ENCODE assay signal across 19 mouse cellular contexts in genomic region chr1:98053994-98054393, GRCm38 (mm10). TPM values are rescaled to one million over a fixed set of nuclear protein-coding genes. Genes with fewer than 3 reads are reported as not detected.
DNase-seq lines count a peak whose midpoint lies in the region; ATAC-seq lines count a peak whose summit lies in the region.
"Had no signal": no experiment of that assay in that cellular context is flagged by ENCODE, and none has a peak within 500 bp of the region (broad histone marks: within the 10 kb centered on the region; RNA-seq: fewer than 3 reads in every experiment).

No protein-coding gene starts in this region.

- H3K4me2 ChIP-seq in hindbrain, embryonic 13.5 days = no peak overlapping the region
- H3K4me2 ChIP-seq in midbrain, embryonic 15.5 days = no peak overlapping the region
- H3K4me2 ChIP-seq: embryonic facial prominence, embryonic 15.5 days; heart, embryonic 12.5 days; limb, embryonic 12.5 days had no signal

- H3K4me1 ChIP-seq in hindbrain, embryonic 13.5 days (replicated peaks) = peaks cover 17% of the 10 kb centered on the region
- H3K4me1 ChIP-seq in midbrain, embryonic 15.5 days = peaks cover 27% of the 10 kb centered on the region
- H3K4me1 ChIP-seq: limb, embryonic 12.5 days had no signal

- peak; percentile 58 for DNase-seq in embryo, embryonic 10 days (ENCODE audit: low spot score)
- no peak for DNase-seq in embryo, embryonic 9.5 days (ENCODE audit: extremely low spot score)
- DNase-seq in embryo, embryonic 10.5 days (ENCODE audit: low spot score) = peak; percentile 58
- DNase-seq in frontal cortex, postnatal 25 days (ENCODE audit: low spot score in 2 of 2) = no peak
- no peak for DNase-seq in right cerebral cortex, postnatal 14 days
- DNase-seq in frontal cortex, postnatal 36 days (ENCODE audit: low spot score in 2 of 2) = no peak
- DNase-seq: cerebellum, postnatal 36 days; gastrocnemius, postnatal 25 days; heart, postnatal 36 days; kidney, postnatal 25 days; lung, postnatal 10 days; thymus, postnatal 4 days had no signal

- H3K9ac ChIP-seq in hindbrain, embryonic 13.5 days = no peak overlapping the region
- no peak overlapping the region for H3K9ac ChIP-seq in midbrain, embryonic 15.5 days
- H3K9ac ChIP-seq: embryonic facial prominence, embryonic 15.5 days; heart, embryonic 12.5 days; limb, embryonic 12.5 days; liver, embryonic 14.5 days had no signal

- H3K9me3 ChIP-seq in hindbrain, embryonic 13.5 days = no peaks in the 10 kb centered on the region
- no peaks in the 10 kb centered on the region for H3K9me3 ChIP-seq in midbrain, embryonic 15.5 days
- H3K9me3 ChIP-seq: embryonic facial prominence, embryonic 15.5 days; heart, embryonic 12.5 days; limb, embryonic 12.5 days had no signal

- H3K27ac ChIP-seq in hindbrain, embryonic 13.5 days = peak overlapping the region; percentile 9; the same call in 1 of the 2 replicates
- peak overlapping the region; percentile 60 for H3K27ac ChIP-seq in midbrain, embryonic 15.5 days
- H3K27ac ChIP-seq: embryonic facial prominence, embryonic 15.5 days; limb, embryonic 12.5 days; liver, embryonic 14.5 days had no signal

- H3K36me3 ChIP-seq in hindbrain, embryonic 13.5 days = no peaks in the 10 kb centered on the region
- H3K36me3 ChIP-seq in midbrain, embryonic 15.5 days (replicated peaks) = no peaks in the 10 kb centered on the region
- H3K36me3 ChIP-seq: embryonic facial prominence, embryonic 15.5 days; heart, embryonic 12.5 days; limb, embryonic 12.5 days had no signal

- no peaks in the 10 kb centered on the region for H3K27me3 ChIP-seq in hindbrain, embryonic 13.5 days
- no peaks in the 10 kb centered on the region for H3K27me3 ChIP-seq in midbrain, embryonic 15.5 days (replicated peaks)
- H3K27me3 ChIP-seq: embryonic facial prominence, embryonic 15.5 days; heart, embryonic 12.5 days; limb, embryonic 12.5 days had no signal

- no peak overlapping the region for H3K4me3 ChIP-seq in hindbrain, embryonic 13.5 days
- H3K4me3 ChIP-seq in midbrain, embryonic 15.5 days = no peak overlapping the region
- H3K4me3 ChIP-seq: embryonic facial prominence, embryonic 15.5 days; heart, embryonic 12.5 days; limb, embryonic 12.5 days had no signal

- 0 out of 2 replicates have a peak, but pooled peaks have one; percentile 50 for ATAC-seq in hindbrain, embryonic 13.5 days (ENCODE audit: low FRiP score)
- ATAC-seq in midbrain, embryonic 15.5 days (replicated peaks) = peak; percentile 41
- ATAC-seq: intestine, postnatal 0 days had no signal

- WGBS in hindbrain, embryonic 13.5 days = 9% methylated on average over 3 of the region's 3 CpGs
- WGBS in midbrain, embryonic 15.5 days = 7% methylated on average over 3 of the region's 3 CpGs

RNA-seq across cellular contexts. Expression of gene Pam, which starts 41.5 kb away (rescaled TPM):
- 35.3 and 40.5 TPM in 2 replicates for polyA plus RNA-seq in hindbrain, embryonic 13.5 days (2015; fragmentation: Nextera tagmentation; extraction: Ambion mirVana)
- polyA plus RNA-seq in midbrain, embryonic 15.5 days (2015; fragmentation: Nextera tagmentation; extraction: Ambion mirVana) = 35.8 and 40.7 TPM in 2 replicates

Comparison
In these comparisons a context has a peak if more than half of its experiments do, and no peak if none do; other contexts are left out.
1. DNase-seq: peak in embryo, embryonic 10 days (single experiment) and embryo, embryonic 10.5 days (single experiment); none in embryo, embryonic 9.5 days (single experiment), frontal cortex, postnatal 25 days (0 of 2), right cerebral cortex, postnatal 14 days (single experiment) and frontal cortex, postnatal 36 days (0 of 2).